Mouse (Mus musculus) G1E (cell line): ENCODE measurements at regions not wholly inside any gene's neighbourhood (a gene's known extent, or its start where the extent isn't known, plus 50 kb on each side); places are given as distances from the start of the nearest gene placed in this dataset.

Source experiments
- ATAC-seq: 2 replicates; pipeline ENCODE4 v1.8.0; 2016; ENCODE audit warnings: mild to moderate bottlenecking; ENCODE audit not compliant: insufficient number of reproducible peaks, poor library complexity, low FRiP score, severe bottlenecking; ENCODE audit errors: extremely low read depth
- DNase-seq: peaks from one replicate; pipeline ENCODE4 v3.0.0; 2012; ENCODE audit warnings: low spot score
- H3K27me3 ChIP-seq: 2 replicates; pipeline ENCODE4 v1.6.1; 2012; ENCODE audit warnings: mild to moderate bottlenecking, low read length, inconsistent platforms; ENCODE audit not compliant: insufficient read depth
- H3K36me3 ChIP-seq: replicated peaks from 2 replicates; pipeline ENCODE3; 2012; ENCODE audit warnings: mild to moderate bottlenecking, inconsistent platforms
- H3K4me1 ChIP-seq: 2 replicates; pipeline ENCODE4 v1.6.1; 2012; ENCODE audit warnings: low read depth, low read length, inconsistent platforms, mixed read lengths; ENCODE audit not compliant: insufficient read depth
- H3K4me3 ChIP-seq: 2 replicates; pipeline ENCODE4 v1.5.1; 2012; ENCODE audit warnings: low read depth, mild to moderate bottlenecking, inconsistent platforms, low read length, moderate library complexity, mixed read lengths
- H3K9me3 ChIP-seq: replicated peaks from 2 replicates; pipeline ENCODE4 v1.6.1; 2012; ENCODE audit warnings: inconsistent platforms
- CTCF ChIP-seq: IDR thresholded peaks from 2 replicates; pipeline ENCODE4 v1.5.1; 2012; ENCODE audit warnings: low read depth, low read length, inconsistent platforms, mixed read lengths
- GATA1 ChIP-seq: IDR thresholded peaks from 2 replicates; pipeline ENCODE4 v1.6.1; 2012; ENCODE audit warnings: borderline replicate concordance, low read length, inconsistent platforms, mixed read lengths
- GATA2 ChIP-seq: IDR thresholded peaks from 2 replicates; pipeline ENCODE4 v1.6.1; 2012; ENCODE audit warnings: low read depth, low read length, inconsistent platforms, borderline replicate concordance
- POLR2AphosphoS5 ChIP-seq: IDR thresholded peaks from 2 replicates; pipeline ENCODE4 v1.6.1; 2012; ENCODE audit warnings: low read depth, low read length, inconsistent platforms; ENCODE audit not compliant: insufficient replicate concordance
- TAL1 ChIP-seq: conservative IDR thresholded peaks from 2 replicates; pipeline ENCODE4 v1.6.1; 2012; ENCODE audit warnings: low read depth, low read length, inconsistent platforms, mixed read lengths

DNA sequence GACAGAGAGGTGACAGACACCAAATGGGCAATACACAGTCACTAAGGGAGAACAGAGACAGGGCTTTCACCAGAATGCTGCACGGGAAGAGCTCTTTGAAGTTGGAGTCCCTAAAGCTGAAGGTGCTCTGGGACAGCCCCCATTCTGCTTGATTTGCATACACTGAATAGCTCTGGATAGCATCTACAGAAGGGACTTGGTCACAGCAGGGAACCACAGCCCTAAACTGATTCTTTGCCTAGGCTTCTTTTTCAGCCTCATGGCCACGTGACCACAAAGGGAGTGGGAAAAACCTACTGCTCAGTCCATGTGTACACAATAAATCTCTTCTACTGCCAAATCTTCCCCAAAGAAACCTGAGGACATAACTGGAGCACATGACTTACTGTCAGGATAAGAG lies 221.3 kb downstream of the Opa1 start:
- peaks cover 49% of the 10 kb centered on the region for H3K27me3 ChIP-seq
- H3K4me1 ChIP-seq = peaks cover 4% of the 10 kb centered on the region; the same call in 1 of the 2 replicates
- H3K4me3 ChIP-seq = no peak overlapping the region
- ATAC-seq (no peak), DNase-seq (no peak)
- TF ChIP-seq TAL1 (no peak), GATA2 (no peak), POLR2AphosphoS5 (no peak), GATA1 (no peak), CTCF (no peak)
- no peaks in the 10 kb centered on the region for H3K36me3 ChIP-seq
- no peaks in the 10 kb centered on the region for H3K9me3 ChIP-seq

DNA sequence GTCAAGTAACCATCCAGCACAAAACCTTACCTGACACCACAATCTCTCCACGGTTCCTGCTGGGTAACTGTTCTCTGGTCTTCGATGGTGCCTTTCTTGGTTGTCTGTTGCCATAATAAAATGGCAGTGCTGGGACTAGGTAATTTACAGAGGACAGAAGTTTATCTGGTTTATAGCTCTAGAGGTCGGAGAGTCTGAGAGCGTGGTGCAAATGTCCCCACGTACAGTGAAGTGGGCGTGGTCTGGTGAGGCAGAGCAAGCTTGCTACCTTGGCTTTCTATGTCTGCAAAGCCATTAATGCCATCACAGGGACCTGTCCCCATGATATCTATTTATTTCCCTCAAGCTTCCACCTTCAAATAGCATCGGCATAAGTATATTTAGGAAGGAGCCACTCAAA lies 223.0 kb downstream of the Opa1 start:
- Histone ChIP-seq H3K9me3 (no peaks in the 10 kb centered on the region), H3K4me1 (peaks cover 4% of the 10 kb centered on the region; the same call in 1 of the 2 replicates), H3K27me3 (peaks cover 49% of the 10 kb centered on the region), H3K36me3 (no peaks in the 10 kb centered on the region), H3K4me3 (no peak overlapping the region)
- ATAC-seq = no peak
- TF ChIP-seq CTCF = no peak
- TF ChIP-seq GATA1 = no peak
- no peak for TF ChIP-seq POLR2AphosphoS5
- TF ChIP-seq TAL1 = no peak
- no peak for DNase-seq

DNA sequence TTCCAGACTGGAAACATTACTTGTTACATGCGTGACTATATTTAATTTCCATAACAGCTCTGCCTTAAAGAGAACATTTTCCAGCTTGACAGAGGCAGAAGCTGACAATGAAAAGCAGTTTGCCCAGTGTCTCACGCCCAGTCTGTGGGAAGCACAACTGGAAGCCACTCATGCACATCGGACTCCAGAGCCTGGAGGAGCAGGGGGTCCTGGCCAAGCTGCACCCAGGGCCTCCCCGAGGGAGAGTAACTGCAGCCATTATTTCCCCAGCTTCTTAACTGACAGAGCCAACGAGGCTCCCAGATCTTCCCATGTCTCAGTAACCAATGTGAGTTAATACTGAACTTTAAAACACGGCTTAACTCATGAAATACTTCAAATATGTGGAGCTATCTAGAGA lies 223.5 kb downstream of the Opa1 start:
- TF ChIP-seq GATA1 = no peak
- TF ChIP-seq CTCF = no peak
- no peak for TF ChIP-seq TAL1
- TF ChIP-seq GATA2 = no peak
- TF ChIP-seq POLR2AphosphoS5 = no peak
- Histone ChIP-seq H3K36me3 (no peaks in the 10 kb centered on the region), H3K4me1 (peaks cover 4% of the 10 kb centered on the region; the same call in 1 of the 2 replicates), H3K4me3 (no peak overlapping the region), H3K27me3 (peaks cover 48% of the 10 kb centered on the region), H3K9me3 (no peaks in the 10 kb centered on the region)
- DNase-seq (no peak), ATAC-seq (no peak)

DNA sequence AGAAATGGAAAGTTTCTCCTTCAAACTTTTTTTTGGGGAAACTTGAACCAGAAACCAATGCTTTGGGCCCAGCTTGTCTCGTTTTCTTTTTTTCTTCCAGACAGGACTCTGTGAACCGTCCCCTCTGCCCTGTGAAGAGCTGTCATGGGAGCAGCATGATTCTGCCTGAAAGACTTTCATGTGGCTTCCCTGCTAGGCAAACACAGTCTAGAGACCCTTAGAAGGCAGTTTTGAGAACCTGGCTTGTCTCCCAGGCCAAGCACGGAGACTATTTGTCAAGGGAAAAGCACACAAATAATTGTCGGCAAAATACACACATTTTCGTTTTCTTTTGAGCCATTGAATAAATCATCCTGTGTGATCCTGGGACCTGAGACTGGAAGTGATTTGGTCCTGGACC lies 228.7 kb downstream of the Opa1 start:
- TF ChIP-seq CTCF (no peak), GATA2 (no peak), GATA1 (no peak), POLR2AphosphoS5 (no peak), TAL1 (no peak)
- H3K4me3 ChIP-seq = no peak overlapping the region
- H3K4me1 ChIP-seq = no peaks in the 10 kb centered on the region
- DNase-seq (no peak), ATAC-seq (no peak)
- H3K9me3 ChIP-seq = no peaks in the 10 kb centered on the region
- peaks cover 61% of the 10 kb centered on the region for H3K27me3 ChIP-seq
- H3K36me3 ChIP-seq = no peaks in the 10 kb centered on the region

DNA sequence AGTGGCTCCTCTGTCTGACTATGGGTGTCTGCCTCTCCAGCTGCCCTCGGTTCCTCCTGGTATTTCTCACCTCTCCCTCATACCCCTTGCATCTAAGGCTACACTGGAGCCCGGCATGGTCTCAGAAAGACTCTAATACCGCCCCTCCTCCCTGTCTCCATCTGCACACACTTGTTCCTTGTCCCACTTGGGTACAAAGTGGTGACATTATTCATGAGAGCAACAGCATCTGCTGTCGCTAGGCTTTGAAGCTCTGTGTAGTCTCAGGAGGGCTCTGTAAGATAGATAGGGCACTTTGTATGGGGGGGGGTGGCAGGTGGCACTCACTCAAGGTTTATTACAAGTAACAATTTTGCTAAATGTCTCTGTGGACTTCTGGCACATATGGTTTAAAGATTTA lies 229.7 kb downstream of the Opa1 start:
- H3K36me3 ChIP-seq = no peaks in the 10 kb centered on the region
- peaks cover 7% of the 10 kb centered on the region for H3K4me1 ChIP-seq
- DNase-seq = no peak
- ATAC-seq = no peak
- H3K4me3 ChIP-seq = no peak overlapping the region
- H3K9me3 ChIP-seq = no peaks in the 10 kb centered on the region
- H3K27me3 ChIP-seq = peaks cover 71% of the 10 kb centered on the region
- TF ChIP-seq TAL1 (no peak), GATA1 (no peak), POLR2AphosphoS5 (no peak), GATA2 (no peak), CTCF (no peak)

DNA sequence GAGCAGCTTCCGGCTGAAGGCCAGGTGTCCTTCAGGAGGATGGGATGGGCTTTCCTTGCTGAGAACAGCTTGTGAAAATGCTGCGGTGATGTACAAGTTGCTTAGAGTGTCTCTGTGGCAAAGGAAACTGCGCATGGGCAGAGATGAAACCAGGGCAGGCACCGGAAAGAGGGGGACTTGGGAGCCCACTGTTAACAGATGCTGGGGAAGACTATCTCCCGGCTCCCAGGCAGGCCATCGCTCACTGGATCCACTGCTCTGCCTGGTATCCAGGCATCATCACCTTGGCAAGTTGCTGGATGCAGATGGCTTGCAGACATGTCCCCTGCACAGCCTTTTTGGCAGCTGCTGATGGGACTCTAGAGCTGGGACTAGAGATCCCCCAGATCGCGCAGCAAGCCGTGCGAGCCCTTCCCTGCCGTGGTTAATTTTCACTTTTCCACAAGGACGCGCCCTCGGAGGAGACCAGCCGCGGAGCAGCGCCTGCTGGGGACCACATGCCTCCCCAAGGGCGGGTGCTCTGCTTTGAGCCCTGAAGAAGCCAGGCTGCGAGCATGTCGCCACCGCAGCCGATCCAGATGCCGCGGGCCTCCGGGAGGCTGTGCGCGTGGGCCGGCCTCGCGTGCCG lies 234.4 kb downstream of the Opa1 start:
- Histone ChIP-seq H3K4me1 (peaks cover 17% of the 10 kb centered on the region), H3K4me3 (peak overlapping the region; percentile 70), H3K9me3 (no peaks in the 10 kb centered on the region), H3K36me3 (no peaks in the 10 kb centered on the region), H3K27me3 (peaks cover 64% of the 10 kb centered on the region)
- DNase-seq (no peak), ATAC-seq (no peak)
- TF ChIP-seq GATA2 = no peak
- TF ChIP-seq GATA1 = no peak
- no peak for TF ChIP-seq TAL1

DNA sequence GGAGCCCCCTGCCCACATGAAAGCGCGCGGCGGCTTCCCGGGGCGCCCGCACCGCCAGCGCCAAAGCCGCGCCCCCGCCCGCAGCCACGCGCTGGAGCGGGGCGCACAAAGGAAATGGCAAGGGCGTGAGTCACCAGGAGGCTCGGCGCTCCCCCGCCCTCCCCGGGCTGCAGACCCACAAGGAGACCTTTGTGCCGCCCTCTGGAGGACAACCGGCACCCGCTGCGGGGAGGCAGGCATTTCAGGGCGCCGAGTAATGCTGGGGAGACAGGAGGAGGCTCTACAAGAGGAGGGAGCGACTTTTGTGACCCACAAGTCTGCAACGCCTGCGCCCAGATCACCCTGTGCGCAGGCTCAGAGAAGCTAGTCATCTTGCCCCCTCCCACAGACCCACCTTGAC lies 234.9 kb downstream of the Opa1 start:
- peak overlapping the region; percentile 70 for H3K4me3 ChIP-seq

More for the DNA sequence above, 234.9 kb downstream of the Opa1 start:
- ATAC-seq = peak; percentile 85
- no peaks in the 10 kb centered on the region for H3K9me3 ChIP-seq
- peak; percentile 84 for DNase-seq
- TF ChIP-seq GATA1 (no peak), POLR2AphosphoS5 (no peak), TAL1 (no peak), GATA2 (no peak), CTCF (no peak)
- H3K27me3 ChIP-seq = peaks cover 59% of the 10 kb centered on the region
- H3K36me3 ChIP-seq = no peaks in the 10 kb centered on the region
- H3K4me1 ChIP-seq = peaks cover 20% of the 10 kb centered on the region
